Mouse (Mus musculus) gastrocnemius, postnatal 36 days (tissue): ENCODE results near the gene Arid1b. TPM values are rescaled to one million over a fixed set of nuclear protein-coding genes. Genes with fewer than 3 reads are reported as not detected.

Experiments
- DNase-seq, 2 experiments: peaks; one replicate each; pipeline ENCODE4 v3.0.0; 2022
- intact Hi-C: fragments of 180-260 bp; cut with DNase I; formaldehyde crosslinking; loops from one replicate; pipeline ENCODE4 v1.15.1; 2025
- total RNA-seq, 2 experiments: library from RNA; stranded (reverse); gene quantifications; 2 replicates each; pipeline ENCODE4 v1.2.3; 2021

The Arid1b gene
- total RNA-seq, 2 experiments from 2014 or later = 28.6 to 31.6 TPM

- intact Hi-C loops = loop anchor here (5.0 to 10.0 kb wide), 2 partner anchors 50 to 142 kb away; no protein-coding TSS in a partner anchor
- DNase-seq = no peak
Observed at GRCm38 (mm10) chr17:5254717-5255617, 260.8 kb downstream of the Arid1b start.

- DNase-seq = no peak
- intact Hi-C loops = loop anchor here (10.0 kb wide), 1 partner anchor 49 kb away; no protein-coding TSS in a partner anchor
Observed at GRCm38 (mm10) chr17:5255618-5255933, 261.4 kb downstream of the Arid1b start.

- no peak for DNase-seq
- intact Hi-C loops = loop anchor here (10.0 kb wide), 1 partner anchor 46 kb away; no protein-coding TSS in a partner anchor
Observed at GRCm38 (mm10) chr17:5258978-5259377, 264.8 kb downstream of the Arid1b start.

- no peak for DNase-seq
- intact Hi-C loops = no loop called here
Observed at GRCm38 (mm10) chr17:5261131-5261651, 267.1 kb downstream of the Arid1b start.

GRCm38 (mm10) chr17:5261874-5262605 is 267.9 kb downstream of the Arid1b start:
- peak in 1 of 2 experiments; percentile 28 for DNase-seq
- intact Hi-C loops = no loop called here

- intact Hi-C loops = no loop called here
- no peak for DNase-seq
Observed at GRCm38 (mm10) chr17:5262788-5263187, 268.7 kb downstream of the Arid1b start.

- intact Hi-C loops = no loop called here
Observed at GRCm38 (mm10) chr17:5264783-5265182, 270.7 kb downstream of the Arid1b start.

DNA sequence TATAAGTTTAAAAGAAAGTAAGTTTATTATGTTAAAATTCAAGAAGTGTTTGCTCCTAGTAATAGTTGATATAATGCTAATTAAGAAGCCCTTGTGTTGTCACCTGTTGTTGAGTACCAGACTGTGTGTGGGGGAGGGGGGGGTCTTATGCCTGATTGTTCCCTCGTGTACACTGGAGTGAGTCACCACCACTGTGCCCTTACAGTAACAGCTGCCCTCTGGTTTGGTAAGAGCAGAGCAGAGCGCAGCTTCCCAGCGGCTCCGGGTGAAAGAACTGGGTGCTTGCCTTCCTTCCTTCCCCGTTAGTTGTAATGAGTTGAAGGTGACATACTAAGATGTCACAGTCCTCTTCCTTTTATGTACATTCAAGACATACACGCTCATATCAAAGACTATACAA is 271.5 kb downstream of the Arid1b start:
- DNase-seq = no peak
- intact Hi-C loops = no loop called here

More at GRCm38 (mm10) chr17:5264783-5265182, 270.7 kb downstream of the Arid1b start:
- no peak for DNase-seq

- intact Hi-C loops = no loop called here
- no peak for DNase-seq
Observed at GRCm38 (mm10) chr17:5267747-5268146, 273.6 kb downstream of the Arid1b start.

GRCm38 (mm10) chr17:5269302-5269701 is 275.2 kb downstream of the Arid1b start:
- DNase-seq = no peak
- intact Hi-C loops = no loop called here

DNA sequence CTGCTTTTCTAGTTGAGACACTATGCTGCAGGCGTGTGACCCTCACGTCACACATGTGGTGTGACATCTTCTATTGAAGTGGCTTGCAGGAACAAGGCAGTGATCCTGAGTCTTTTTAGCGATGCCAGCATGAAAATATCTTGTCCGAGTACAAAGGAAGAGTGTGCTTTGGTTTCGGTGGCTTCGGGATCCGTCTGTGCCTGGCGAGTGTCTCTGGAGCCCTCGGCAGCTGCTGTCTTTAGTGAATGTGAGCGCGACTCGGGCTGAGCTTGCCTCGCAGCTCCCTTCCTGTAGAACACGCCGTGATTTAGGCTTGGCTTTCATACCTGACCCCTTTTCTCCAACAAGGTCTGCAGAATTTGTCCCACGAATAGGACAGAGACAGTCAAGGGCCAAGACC is 275.6 kb downstream of the Arid1b start:
- intact Hi-C loops = no loop called here
- no peak for DNase-seq

DNA sequence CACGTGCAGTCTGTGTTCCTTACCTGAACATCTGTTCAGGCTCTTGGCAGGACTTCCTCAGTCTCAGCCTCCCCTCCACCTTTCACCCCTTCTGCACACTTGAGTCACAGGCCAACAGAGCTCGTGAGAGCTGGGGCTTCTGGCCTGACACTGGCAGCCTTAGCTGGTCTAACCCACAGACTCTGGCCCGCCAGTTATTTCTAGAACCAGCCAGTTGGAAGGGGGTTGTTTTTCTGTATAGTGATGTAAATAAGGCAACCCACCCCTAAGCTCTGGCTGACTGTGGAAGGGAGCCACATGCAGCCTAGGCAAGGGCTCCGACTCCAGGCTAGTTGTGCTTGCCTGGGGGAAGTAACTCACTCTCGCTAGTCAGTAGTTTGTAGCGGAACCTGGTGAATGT is 276.7 kb downstream of the Arid1b start:
- no peak for DNase-seq
- intact Hi-C loops = no loop called here

- no peak for DNase-seq
- intact Hi-C loops = no loop called here
Observed at GRCm38 (mm10) chr17:5273118-5273517, 279.0 kb downstream of the Arid1b start.

- DNase-seq = no peak
- intact Hi-C loops = no loop called here
Observed at GRCm38 (mm10) chr17:5273685-5274084, 279.6 kb downstream of the Arid1b start.

DNA sequence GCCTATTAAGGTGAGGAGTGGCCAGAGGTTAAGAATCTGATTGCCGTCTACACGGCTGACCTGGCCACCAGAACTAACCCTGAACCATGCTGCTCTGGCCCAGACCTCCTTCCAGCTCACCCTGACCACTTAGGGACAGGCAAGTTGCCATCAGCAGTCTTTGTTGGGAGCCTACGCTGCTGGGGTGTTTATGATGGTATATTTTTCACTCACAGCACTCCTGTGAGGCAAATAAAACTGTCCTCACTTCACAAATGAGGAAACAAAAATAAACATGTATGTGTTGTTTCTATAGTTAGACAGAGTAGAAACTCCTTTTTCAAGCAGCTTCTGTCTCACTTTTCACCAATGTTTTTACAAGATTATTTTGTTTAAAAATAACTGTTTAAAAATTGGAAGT is 280.3 kb downstream of the Arid1b start:
- intact Hi-C loops = no loop called here
- DNase-seq = no peak

GRCm38 (mm10) chr17:5275749-5276148 is 281.6 kb downstream of the Arid1b start:
- no peak for DNase-seq
- intact Hi-C loops = no loop called here

GRCm38 (mm10) chr17:5277137-5277871 is 283.2 kb downstream of the Arid1b start:
- DNase-seq = no peak
- intact Hi-C loops = no loop called here

- intact Hi-C loops = no loop called here
- DNase-seq = no peak
Observed at GRCm38 (mm10) chr17:5280499-5281053, 286.4 kb downstream of the Arid1b start.

- no peak for DNase-seq
- intact Hi-C loops = no loop called here
Observed at GRCm38 (mm10) chr17:5284783-5285182, 290.7 kb downstream of the Arid1b start.

- DNase-seq = no peak
- intact Hi-C loops = no loop called here
Observed at GRCm38 (mm10) chr17:5285877-5286440, 291.8 kb downstream of the Arid1b start.
